Mouse (Mus musculus) liver, postnatal 0 days (tissue): Measurements from ENCODE around the gene Bbip1.

Experiments
- CTCF ChIP-seq: sonication (generic); IDR thresholded peaks from 2 replicates; pipeline ENCODE4 v1.5.1; 2016; ENCODE audit warnings: antibody characterized with exemption, low read depth
- EP300 ChIP-seq: IDR thresholded peaks from 2 replicates; pipeline ENCODE4 v1.6.1; 2016; ENCODE audit warnings: antibody characterized with exemption, low read depth, mild to moderate bottlenecking

GRCm38 (mm10) chr19:53889555-53889954 is 54.9 kb downstream of the Bbip1 start:
- no peak for TF ChIP-seq CTCF
- TF ChIP-seq EP300 = no peak
